Mouse (Mus musculus): ENCODE measurements around the gene Dclk2.

Gene Dclk2

DNA sequence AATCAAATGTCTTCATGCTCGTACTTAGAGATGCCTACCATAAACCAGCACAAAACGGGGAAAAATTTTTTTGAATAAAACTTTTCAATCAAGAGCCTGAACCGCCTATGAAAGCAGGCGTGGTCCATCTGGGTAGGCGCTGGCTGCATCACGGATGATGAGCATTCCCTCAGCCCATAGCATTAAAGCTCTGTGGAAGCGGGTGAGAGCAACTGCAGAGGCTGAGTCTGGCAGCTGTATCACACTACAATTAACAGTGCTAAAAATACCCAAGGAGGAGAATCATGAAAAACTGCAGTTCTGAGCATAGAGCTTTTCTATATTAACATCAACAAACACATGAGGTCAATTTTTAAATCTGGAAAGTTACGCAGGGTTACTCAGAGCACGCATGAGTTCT lies 23.6 kb downstream of the Dclk2 start:
- intact Hi-C loops (cut with DNase I), result no loop called here

DNA sequence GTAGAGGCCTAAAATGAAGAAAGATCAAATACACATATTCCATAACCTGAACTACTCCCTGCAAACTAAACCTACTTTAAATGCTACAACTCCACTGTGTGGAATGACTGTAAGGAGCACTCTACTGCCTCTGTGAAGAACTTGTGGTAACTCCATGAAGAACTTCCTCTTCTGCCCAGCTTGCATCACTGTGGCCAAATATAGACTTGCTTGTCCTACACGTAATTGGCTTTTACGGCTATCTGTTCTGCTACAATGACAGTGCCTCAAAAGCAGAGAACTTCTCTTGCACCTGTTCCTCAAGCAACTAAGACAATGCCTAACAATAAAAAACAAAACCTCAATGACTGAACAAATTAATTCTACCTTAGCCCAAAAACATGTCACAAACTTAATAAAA lies 26.2 kb downstream of the Dclk2 start:
- intact Hi-C loops (cut with DNase I), result no loop called here

- intact Hi-C loops (cut with DNase I), result no loop called here
Observed at GRCm38 (mm10) chr3:86887512-86887911, 33.1 kb downstream of the Dclk2 start.

DNA sequence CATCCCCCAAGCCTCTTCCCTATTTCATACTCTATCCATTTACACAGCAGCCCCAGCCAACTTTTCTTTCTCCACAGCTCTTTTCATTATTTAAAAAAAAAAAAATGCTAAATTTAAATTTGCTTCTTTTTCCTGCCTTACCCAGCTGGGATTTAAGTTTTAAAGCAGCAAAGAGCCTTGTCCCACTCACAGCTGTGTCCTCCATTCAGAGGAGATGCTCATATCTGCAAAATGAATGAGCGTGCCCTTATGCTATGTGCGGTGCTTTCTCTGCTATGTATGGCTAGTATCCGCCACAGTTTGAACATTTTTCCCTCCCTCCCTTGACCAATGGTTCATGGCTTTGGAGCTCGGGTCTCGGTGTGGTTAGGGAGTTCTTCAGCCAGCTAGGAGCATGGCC lies 35.5 kb downstream of the Dclk2 start:
- intact Hi-C loops (cut with DNase I), result no loop called here

GRCm38 (mm10) chr3:86884481-86884880 lies 36.2 kb downstream of the Dclk2 start:
- intact Hi-C loops (cut with DNase I), result no loop called here

GRCm38 (mm10) chr3:86883985-86884384 lies 36.7 kb downstream of the Dclk2 start:
- intact Hi-C loops (cut with DNase I), result no loop called here

DNA sequence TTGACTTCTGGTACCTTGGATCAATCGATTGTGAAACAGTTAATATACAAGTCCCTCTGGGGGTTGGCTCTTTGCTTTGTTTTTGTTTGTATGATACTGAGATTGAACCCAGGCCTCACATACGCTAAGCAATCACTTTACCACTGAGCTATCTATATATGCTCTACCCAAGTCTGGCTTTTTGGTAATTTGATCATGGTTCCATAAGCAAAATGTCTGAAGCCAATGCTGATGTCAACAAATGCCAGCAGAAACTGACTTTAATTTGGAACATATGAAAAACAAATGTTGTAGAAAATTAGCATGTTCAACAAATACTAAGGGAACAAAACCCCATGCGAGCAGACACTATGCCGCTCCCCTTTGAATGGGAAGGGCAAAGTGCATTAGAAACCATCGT lies 44.7 kb downstream of the Dclk2 start:
- intact Hi-C loops (cut with DNase I), result no loop called here

DNA sequence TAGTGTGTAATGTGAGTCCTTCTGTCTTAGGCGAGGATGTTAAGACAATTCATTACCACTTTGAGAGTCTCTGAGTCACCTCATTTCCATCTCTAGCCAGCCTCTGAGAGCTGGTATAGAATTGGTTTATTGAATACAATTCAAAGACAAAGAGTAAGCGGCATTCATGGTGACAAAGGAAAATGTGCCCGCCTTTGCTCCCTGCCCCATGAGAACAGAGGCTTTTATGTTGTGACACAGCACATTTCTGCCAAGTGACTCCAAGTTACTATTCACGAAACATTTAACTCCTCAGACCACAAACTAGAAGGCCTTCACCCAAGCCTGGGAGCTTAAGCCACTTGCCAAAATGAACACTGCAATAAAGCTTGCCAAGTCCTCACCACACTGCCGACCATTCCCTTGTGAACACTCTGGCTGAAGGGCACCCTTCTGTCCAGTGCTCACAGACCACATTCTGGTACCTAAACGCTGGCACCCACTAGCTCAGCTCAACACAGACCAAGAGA lies 47.5 kb downstream of the Dclk2 start:
- intact Hi-C loops (cut with DNase I), result no loop called here

DNA sequence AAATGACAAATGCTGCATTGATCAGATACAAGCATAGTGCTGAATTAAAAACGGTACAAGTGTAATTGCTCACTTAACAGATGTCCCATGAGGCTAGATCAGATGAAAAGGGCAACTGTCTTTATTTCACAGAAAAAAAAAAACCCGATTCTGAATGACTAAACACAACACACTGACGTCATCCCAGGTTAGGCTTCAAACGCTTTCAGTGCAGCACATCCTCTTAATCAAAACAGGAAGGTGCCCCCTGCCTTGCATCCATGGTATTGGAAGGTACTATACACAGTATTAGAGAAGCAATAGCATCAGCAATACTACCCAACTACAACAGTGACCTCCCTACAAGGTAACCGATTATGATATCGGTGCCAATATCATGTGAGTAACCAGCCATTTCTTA lies 49.7 kb downstream of the Dclk2 start:
- intact Hi-C loops (cut with DNase I), result no loop called here

GRCm38 (mm10) chr3:86870411-86870810 lies 50.2 kb downstream of the Dclk2 start:
- intact Hi-C loops (cut with DNase I), result no loop called here

GRCm38 (mm10) chr3:86868721-86869120 lies 51.9 kb downstream of the Dclk2 start:
- intact Hi-C loops (cut with DNase I), result no loop called here

GRCm38 (mm10) chr3:86863327-86864008 lies 57.2 kb downstream of the Dclk2 start:
- intact Hi-C loops (cut with DNase I), result loop anchor here (5.0 kb wide), 1 partner anchor 59 kb away; the partner anchor contains the start of gene Dclk2

- intact Hi-C loops (cut with DNase I), result loop anchor here (5.0 kb wide), 1 partner anchor 59 kb away; the partner anchor contains the start of gene Dclk2
Observed at GRCm38 (mm10) chr3:86862939-86863311, 57.7 kb downstream of the Dclk2 start.

DNA sequence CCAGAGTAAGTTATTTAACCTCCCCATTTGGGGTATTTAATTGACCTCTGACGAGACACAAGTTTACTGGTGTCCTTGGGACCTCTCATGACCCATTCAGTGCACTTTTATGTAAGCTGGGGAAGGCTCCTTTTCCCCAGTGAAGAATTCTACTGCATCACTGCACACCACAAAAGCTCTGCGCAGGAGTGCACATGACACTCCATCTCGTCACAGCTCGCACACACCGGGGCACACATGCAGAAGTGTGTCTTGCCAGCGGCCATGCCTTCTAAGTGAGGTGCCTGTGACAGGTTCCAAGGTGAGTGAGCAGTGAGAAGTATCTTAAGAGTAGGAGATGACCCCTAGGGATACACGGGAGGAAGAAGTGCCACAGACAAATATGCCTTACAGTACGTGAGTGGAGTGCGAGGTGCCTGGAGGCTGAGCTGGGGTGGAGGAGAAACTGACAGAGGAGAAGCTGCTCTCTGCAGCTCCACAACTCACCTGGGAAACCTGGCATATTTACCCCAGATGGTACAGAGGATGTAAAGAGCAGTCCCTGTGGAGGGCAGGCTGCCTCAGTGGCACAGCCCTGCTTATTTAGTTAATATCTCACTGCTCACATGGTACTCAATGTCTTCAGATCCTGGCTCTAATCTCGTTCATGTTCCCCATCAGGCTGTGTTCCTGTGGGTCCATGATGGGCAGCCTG lies 58.3 kb downstream of the Dclk2 start:
- intact Hi-C loops (cut with DNase I), result loop anchor here (5.0 kb wide), 1 partner anchor 60 kb away; the partner anchor contains the start of gene Dclk2

GRCm38 (mm10) chr3:86859791-86860190 lies 60.9 kb downstream of the Dclk2 start:
- intact Hi-C loops (cut with DNase I), result loop anchor here (5.0 kb wide), 1 partner anchor 63 kb away; the partner anchor contains the start of gene Dclk2

DNA sequence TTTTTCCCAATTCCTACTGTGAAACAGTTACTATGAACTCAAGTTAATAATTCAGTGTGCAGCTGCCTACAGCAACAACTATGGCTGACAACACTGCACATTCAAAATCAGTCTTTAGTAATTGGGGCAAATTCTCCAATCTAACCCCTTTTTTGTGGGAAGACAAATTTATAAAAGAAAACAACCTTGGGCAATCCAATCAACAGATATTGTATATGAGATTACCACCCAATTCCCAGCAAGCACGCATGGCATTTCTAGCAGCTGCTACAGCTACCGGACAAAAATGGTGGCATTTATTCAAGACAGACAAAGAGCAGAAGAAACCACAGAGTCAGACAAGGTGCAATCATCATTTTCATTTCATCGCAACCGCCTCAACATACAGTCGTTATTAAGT lies 62.0 kb downstream of the Dclk2 start:
- intact Hi-C loops (cut with DNase I), result no loop called here

GRCm38 (mm10) chr3:86857833-86858398 lies 62.7 kb downstream of the Dclk2 start:
- intact Hi-C loops (cut with DNase I), result no loop called here

DNA sequence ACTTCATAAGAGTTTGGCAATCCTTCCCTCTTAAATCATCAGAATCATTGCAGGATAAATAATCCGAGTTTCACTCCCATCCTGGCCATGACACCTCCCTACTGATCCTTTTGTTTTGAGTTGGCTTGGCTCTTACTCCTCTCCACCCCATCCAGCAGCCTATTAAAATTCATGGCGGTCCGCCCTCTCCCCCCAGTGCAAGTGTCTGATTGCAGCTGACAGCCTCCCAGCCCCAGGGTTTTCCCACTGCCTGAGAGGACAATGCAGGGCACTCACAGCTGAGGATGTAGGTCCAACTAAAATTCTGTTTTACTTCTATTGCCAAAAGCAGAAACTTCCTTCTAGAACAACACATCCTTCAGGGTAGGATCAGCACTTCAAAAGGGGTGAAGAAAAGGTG lies 67.8 kb downstream of the Dclk2 start:
- intact Hi-C loops (cut with DNase I), result no loop called here

GRCm38 (mm10) chr3:86851131-86851530 lies 69.5 kb downstream of the Dclk2 start:
- intact Hi-C loops (cut with DNase I), result no loop called here

GRCm38 (mm10) chr3:86850394-86851030 lies 70.1 kb downstream of the Dclk2 start:
- intact Hi-C loops (cut with DNase I), result no loop called here

DNA sequence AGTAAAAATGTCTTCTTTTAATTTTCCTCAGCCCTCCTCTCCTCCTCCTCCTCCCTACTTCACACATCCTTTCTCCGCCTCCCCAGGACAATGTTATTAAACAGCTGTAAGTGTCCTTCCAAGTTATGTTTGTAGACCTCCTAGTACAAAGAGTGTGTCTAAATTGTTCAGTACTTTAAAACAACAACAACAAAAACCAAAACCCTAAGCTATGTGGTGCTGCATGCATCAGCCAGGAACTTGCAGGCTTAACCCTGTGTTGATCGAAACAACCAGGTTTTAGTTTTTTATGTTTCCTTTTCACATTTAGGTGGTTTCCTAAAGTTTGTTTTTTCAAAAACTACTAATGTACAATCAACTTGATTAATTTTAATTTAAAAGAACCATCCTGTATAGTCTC lies 71.3 kb downstream of the Dclk2 start:
- intact Hi-C loops (cut with DNase I), result no loop called here

- intact Hi-C loops (cut with DNase I), result no loop called here
Observed at GRCm38 (mm10) chr3:86847536-86847935, 73.1 kb downstream of the Dclk2 start.

Measured in adrenal gland (tissue).